Mouse (Mus musculus) CH12.LX (cell line): ENCODE data around the gene Slc25a26. TPM values are rescaled to one million over a fixed set of nuclear protein-coding genes. Genes with fewer than 3 reads are reported as not detected.

ENCODE experiments used
- DNase-seq: peaks from one replicate; pipeline ENCODE4 v3.0.0-alpha.2; 2013; ENCODE audit errors: extremely low read depth
- H3K27ac ChIP-seq: 2 replicates; pipeline ENCODE4 v1.5.1; 2012; ENCODE audit warnings: low read depth, mild to moderate bottlenecking, control low read depth, moderate library complexity; ENCODE audit not compliant: insufficient read depth
- H3K27me3 ChIP-seq: replicated peaks from 2 replicates; pipeline ENCODE3; 2012; ENCODE audit warnings: inconsistent platforms
- H3K36me3 ChIP-seq, 2 experiments: replicated peaks in 1 of 2; 2 replicates each; pipeline versions ENCODE3 to v1.6.1; 2012; ENCODE audit warnings: inconsistent platforms in 1 of 2, low read length in 1 of 2, mild to moderate bottlenecking in 1 of 2, mixed read lengths in 1 of 2, moderate library complexity in 1 of 2; ENCODE audit not compliant: control insufficient read depth in 1 of 2, insufficient read depth in 1 of 2
- H3K4me1 ChIP-seq, 2 experiments: 2 replicates each; pipeline ENCODE4 v1.6.1; 2012; ENCODE audit warnings: inconsistent platforms in 1 of 2, moderate library complexity in 1 of 2; ENCODE audit not compliant: insufficient read depth in 2 of 2, control insufficient read depth in 1 of 2
- H3K4me2 ChIP-seq: 2 replicates; pipeline ENCODE4 v1.6.1; 2012; ENCODE audit warnings: low read depth, mild to moderate bottlenecking, control low read depth; ENCODE audit not compliant: poor library complexity, insufficient read depth, severe bottlenecking
- H3K4me3 ChIP-seq, 3 experiments: fragments of 150-350 bp in 1 of 3; sonication (generic) in 1 of 3; replicated peaks in 1 of 3; 2 replicates each; pipeline versions ENCODE3 to v1.5.1; 2011 to 2012; ENCODE audit warnings: low read depth in 2 of 3, low read length in 2 of 3, mild to moderate bottlenecking in 2 of 3, moderate library complexity in 2 of 3, control low read depth in 1 of 3, improper control_type of control experiment in 1 of 3, inconsistent platforms in 1 of 3, mixed read lengths in 1 of 3; ENCODE audit not compliant: poor library complexity in 1 of 3
- H3K79me2 ChIP-seq: replicated peaks from 2 replicates; pipeline ENCODE4 v1.6.1; 2012; ENCODE audit warnings: mild to moderate bottlenecking, moderate library complexity; ENCODE audit not compliant: control insufficient read depth, poor library complexity, insufficient read depth, severe bottlenecking; ENCODE audit errors: extremely low read depth
- H3K9ac ChIP-seq: 2 replicates; pipeline ENCODE4 v1.6.1; 2012; ENCODE audit warnings: low read depth, mild to moderate bottlenecking, control low read depth, moderate library complexity; ENCODE audit not compliant: insufficient read depth
- H3K9me3 ChIP-seq: replicated peaks from 2 replicates; pipeline ENCODE3; 2012; ENCODE audit warnings: low read length, inconsistent platforms, mixed read lengths
- CHD1 ChIP-seq: IDR thresholded peaks from 2 replicates; pipeline ENCODE4 v1.6.1; 2012; ENCODE audit warnings: low read depth, low read length, improper control_type of control experiment, inconsistent platforms
- CHD2 ChIP-seq: IDR thresholded peaks from 2 replicates; pipeline ENCODE4 v1.6.1; 2011; ENCODE audit warnings: low read length, improper control_type of control experiment
- CTCF ChIP-seq, 2 experiments: IDR thresholded peaks in 1 of 2; conservative IDR thresholded peaks in 1 of 2; 2 replicates each; pipeline ENCODE4 v1.5.1; 2011 to 2012; ENCODE audit warnings: low read depth in 2 of 2, low read length in 2 of 2, improper control_type of control experiment in 1 of 2, inconsistent platforms in 1 of 2, mild to moderate bottlenecking in 1 of 2, moderate library complexity in 1 of 2
- ELF1 ChIP-seq: IDR thresholded peaks from 2 replicates; pipeline ENCODE4 v1.6.1; 2014; ENCODE audit warnings: low read depth, mild to moderate bottlenecking, inconsistent platforms, low read length, improper control_type of control experiment
- ETS1 ChIP-seq: conservative IDR thresholded peaks from 2 replicates; pipeline ENCODE4 v1.6.1; 2012; ENCODE audit warnings: low read depth, mild to moderate bottlenecking, inconsistent platforms, low read length, improper control_type of control experiment, moderate library complexity
- JUN ChIP-seq: IDR thresholded peaks from 2 replicates; pipeline ENCODE4 v1.6.1; 2011; ENCODE audit warnings: low read depth, mild to moderate bottlenecking, low read length, improper control_type of control experiment, moderate library complexity; ENCODE audit not compliant: insufficient read depth
- JUND ChIP-seq: conservative IDR thresholded peaks from 2 replicates; pipeline ENCODE4 v1.6.1; 2011; ENCODE audit warnings: low read depth, low read length, improper control_type of control experiment
- MAX ChIP-seq: IDR thresholded peaks from 2 replicates; pipeline ENCODE4 v1.6.1; 2011; ENCODE audit warnings: low read length, improper control_type of control experiment
- MEF2A ChIP-seq: IDR thresholded peaks from 2 replicates; pipeline ENCODE4 v1.6.1; 2014; ENCODE audit warnings: low read depth, mild to moderate bottlenecking, inconsistent platforms, low read length, improper control_type of control experiment, borderline replicate concordance
- MYC ChIP-seq: IDR thresholded peaks from 2 replicates; pipeline ENCODE4 v1.6.1; 2011; ENCODE audit warnings: low read depth, mild to moderate bottlenecking, improper control_type of control experiment, low read length
- NELFE ChIP-seq: IDR thresholded peaks from 2 replicates; pipeline ENCODE4 v1.6.1; 2011; ENCODE audit warnings: low read depth, low read length, improper control_type of control experiment
- PAX5 ChIP-seq: IDR thresholded peaks from 2 replicates; pipeline ENCODE4 v1.6.1; 2012; ENCODE audit warnings: low read length, inconsistent platforms, mixed read lengths
- RCOR1 ChIP-seq: conservative IDR thresholded peaks from 2 replicates; pipeline ENCODE4 v1.6.1; 2012; ENCODE audit warnings: low read depth, mild to moderate bottlenecking, inconsistent platforms, low read length, improper control_type of control experiment
- SMC3 ChIP-seq: IDR thresholded peaks from 2 replicates; pipeline ENCODE4 v1.6.1; 2011; ENCODE audit warnings: low read depth, low read length, improper control_type of control experiment
- TBP ChIP-seq: conservative IDR thresholded peaks from 2 replicates; pipeline ENCODE4 v1.6.1; 2011; ENCODE audit warnings: low read depth, low read length, improper control_type of control experiment
- TCF12 ChIP-seq: IDR thresholded peaks from 2 replicates; pipeline ENCODE4 v1.6.1; 2014; ENCODE audit warnings: low read depth, mild to moderate bottlenecking, inconsistent platforms, low read length, improper control_type of control experiment
- USF1 ChIP-seq: IDR thresholded peaks from 2 replicates; pipeline ENCODE4 v1.6.1; 2014; ENCODE audit warnings: low read depth, mild to moderate bottlenecking, inconsistent platforms, low read length, improper control_type of control experiment
- USF2 ChIP-seq: conservative IDR thresholded peaks from 2 replicates; pipeline ENCODE4 v1.6.1; 2011; ENCODE audit warnings: low read depth, low read length, improper control_type of control experiment
- ZKSCAN1 ChIP-seq: IDR thresholded peaks from 2 replicates; pipeline ENCODE4 v1.6.1; 2012; ENCODE audit warnings: low read depth, inconsistent platforms, low read length, improper control_type of control experiment, borderline replicate concordance
- ZMIZ1 ChIP-seq: IDR thresholded peaks from 2 replicates; pipeline ENCODE4 v1.6.1; 2012; ENCODE audit warnings: low read depth, mild to moderate bottlenecking, inconsistent platforms, low read length, improper control_type of control experiment
- dilution Hi-C: fragments of 300-500 bp; cut with MboI; formaldehyde crosslinking; loops from 2 replicates; pipeline ENCODE4 v1.14.3; 2020; ENCODE audit warnings: low sequenced_read_pairs; ENCODE audit not compliant: extremely low pct_unique_long_range_greater_than_20kb, extremely low pct_ligation_motif_present
- in situ Hi-C: fragments of 300-500 bp; cut with MboI; formaldehyde crosslinking; loops from 3 replicates; pipeline ENCODE4 v1.14.3; 2019; ENCODE audit warnings: low sequenced_read_pairs, low pct_ligation_motif_present, low pct_unique_long_range_greater_than_20kb, mixed read lengths
- polyA plus RNA-seq: library from polyadenylated mRNA; unstranded; fragments of >175 nt; gene quantifications from 2 replicates; pipeline ENCODE4 v1.2.1, GENCODE M21; 2012; ENCODE audit warnings: low read depth; ENCODE audit not compliant: insufficient read length
- total RNA-seq, 2 experiments: library from RNA; depleted of rRNA; stranded (reverse); fragments of 300-350 nt in 1 of 2; fragments of >200 nt in 1 of 2; gene quantifications; 2 replicates each; pipeline ENCODE4 v1.2.3; 2012 to 2014

Gene Slc25a26
- total and polyA plus RNA-seq, 3 experiments: 5.5 to 9.9 (median 5.9) TPM

GRCm38 (mm10) chr6:94532086-94532485 is 32.0 kb downstream of the Slc25a26 start:
- no peaks in the 10 kb centered on the region for H3K4me1 ChIP-seq
- no peak overlapping the region for H3K9ac ChIP-seq
- H3K27me3 ChIP-seq: no peaks in the 10 kb centered on the region
- in situ Hi-C loops (no loop called here), dilution Hi-C loops (no loop called here)
- H3K4me2 ChIP-seq: no peak overlapping the region
- TF ChIP-seq CHD2 (no peak), CTCF (conservative IDR thresholded peaks at IDR 0.05 in 1 of 2, IDR thresholded peaks at IDR 0.05 in 1 of 2; ENCODE audit: low read depth in 2 of 2, low read length in 2 of 2) (no peak), TBP (no peak), MAX (no peak), CHD1 (no peak), USF1 (no peak), RCOR1 (no peak), PAX5 (no peak), ZKSCAN1 (no peak), MYC (no peak), ELF1 (no peak), NELFE (no peak), JUND (no peak), ZMIZ1 (no peak), ETS1 (no peak), SMC3 (no peak), MEF2A (no peak), JUN (no peak), TCF12 (no peak)
- H3K27ac ChIP-seq: no peak overlapping the region
- peaks cover 4 to 41% of the 10 kb centered on the region in 2 experiments for H3K36me3 ChIP-seq
- no peak overlapping the region for H3K4me3 ChIP-seq
- no peaks in the 10 kb centered on the region for H3K9me3 ChIP-seq
- no peaks in the 10 kb centered on the region for H3K79me2 ChIP-seq
- DNase-seq: no peak

DNA sequence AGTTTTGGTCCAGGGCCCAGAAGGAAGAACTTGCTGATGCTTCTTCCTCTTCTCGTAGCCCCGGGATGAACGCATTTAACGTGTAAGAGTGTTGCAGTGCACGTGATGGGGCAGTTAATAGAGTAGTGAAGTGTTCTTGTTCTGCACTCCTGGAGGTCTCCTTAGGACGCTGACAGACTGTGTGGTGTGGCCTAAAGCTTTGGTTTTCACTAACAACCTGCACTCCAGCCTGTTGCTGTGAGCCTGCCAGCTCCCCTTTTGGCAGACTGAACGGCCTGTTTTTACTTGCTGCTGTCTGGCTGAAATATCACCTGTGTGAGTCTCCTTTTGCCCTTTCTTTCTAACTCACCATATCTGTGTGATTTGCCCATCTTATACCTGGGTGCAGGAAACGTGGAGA is 36.3 kb downstream of the Slc25a26 start:
- peaks cover 4 to 45% of the 10 kb centered on the region in 2 experiments for H3K36me3 ChIP-seq
- no peaks in the 10 kb centered on the region for H3K27me3 ChIP-seq

More for the DNA sequence above, 36.3 kb downstream of the Slc25a26 start:
- Histone ChIP-seq H3K4me3 (no peak overlapping the region), H3K4me1 (no peaks in the 10 kb centered on the region), H3K9me3 (no peaks in the 10 kb centered on the region), H3K9ac (no peak overlapping the region), H3K27ac (no peak overlapping the region), H3K79me2 (no peaks in the 10 kb centered on the region), H3K4me2 (no peak overlapping the region)
- in situ Hi-C loops (no loop called here), dilution Hi-C loops (no loop called here)
- DNase-seq: no peak
- no peak for TF ChIP-seq USF2
- TF ChIP-seq ELF1: no peak
